Mouse (Mus musculus) brain, embryonic 14.5 days (tissue): ENCODE data around the gene Hnrnpu.

Experiments used
- CTCF ChIP-seq: fragments of 200-500 bp; IDR thresholded peaks from 2 replicates; pipeline ENCODE4 v1.5.1; 2012; ENCODE audit warnings: inconsistent platforms, mild to moderate bottlenecking, moderate library complexity, borderline replicate concordance; ENCODE audit not compliant: insufficient read depth, insufficient read length; ENCODE audit errors: extremely low read depth
- POLR2A ChIP-seq: fragments of 200-500 bp; IDR thresholded peaks from 2 replicates; pipeline ENCODE4 v1.6.1; 2012; ENCODE audit warnings: mild to moderate bottlenecking, inconsistent platforms, borderline replicate concordance; ENCODE audit not compliant: poor library complexity, insufficient read depth, insufficient read length, severe bottlenecking; ENCODE audit errors: extremely low read depth

DNA sequence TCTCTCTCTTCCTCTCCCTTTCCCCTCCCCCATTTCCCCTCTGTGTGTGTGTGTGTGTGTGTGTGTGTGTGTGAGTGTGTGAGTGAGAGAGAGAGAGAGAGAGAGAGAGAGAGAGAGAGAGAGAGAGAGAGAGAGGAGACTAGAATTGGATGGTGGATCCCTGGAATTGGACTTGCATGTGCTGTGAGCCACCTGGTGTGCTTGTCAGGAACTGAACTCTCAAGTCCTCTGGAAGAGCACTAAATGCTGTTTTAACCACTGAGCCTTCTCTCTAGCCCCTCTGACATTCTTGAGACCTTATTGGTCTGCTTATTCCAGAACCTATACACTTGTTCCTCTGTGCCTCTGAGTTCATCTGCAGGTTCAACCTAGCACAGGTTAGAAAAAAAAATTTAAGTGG, 14.0 kb upstream of the Hnrnpu start:
- TF ChIP-seq POLR2A, result no peak
- peak; percentile 10; the same call in 1 of the 2 replicates for TF ChIP-seq CTCF
